Mouse (Mus musculus): ENCODE data around the gene Acss2.

DNA sequence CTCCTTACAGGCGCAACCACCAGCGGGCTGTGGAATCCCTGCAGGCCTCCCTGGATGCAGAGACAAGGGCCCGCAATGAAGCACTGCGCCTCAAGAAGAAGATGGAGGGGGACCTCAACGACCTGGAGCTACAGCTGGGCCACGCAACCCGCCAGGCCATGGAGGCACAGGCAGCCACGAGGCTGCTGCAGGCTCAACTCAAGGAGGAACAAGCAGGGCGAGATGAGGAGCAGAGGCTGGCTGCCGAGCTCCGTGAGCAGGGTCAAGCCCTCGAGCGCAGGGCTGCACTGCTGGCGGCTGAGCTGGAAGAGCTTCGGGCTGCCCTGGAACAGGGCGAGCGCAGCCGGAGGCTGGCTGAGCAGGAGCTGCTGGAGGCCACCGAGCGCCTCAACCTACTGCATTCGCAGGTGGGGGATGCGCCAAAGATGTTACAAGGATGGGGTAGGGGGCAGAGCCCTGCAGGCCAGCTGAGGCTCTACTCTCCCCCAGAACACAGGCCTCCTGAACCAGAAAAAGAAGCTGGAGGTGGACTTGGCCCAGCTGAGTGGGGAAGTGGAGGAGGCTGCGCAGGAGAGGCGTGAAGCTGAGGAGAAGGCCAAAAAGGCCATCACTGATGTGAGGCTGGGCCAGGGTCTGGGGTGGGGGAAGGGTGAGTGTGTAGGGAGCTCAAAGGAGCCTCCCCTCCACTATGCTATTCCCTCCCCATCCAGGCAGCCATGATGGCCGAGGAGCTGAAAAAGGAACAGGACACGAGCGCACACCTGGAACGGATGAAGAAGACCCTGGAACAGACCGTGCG lies 114.6 kb downstream of the Acss2 start:
- TF ChIP-seq CTCF (IDR thresholded peaks at IDR 0.05) (no peak), EP300 (IDR thresholded peaks at IDR 0.05) (no peak)

All from lung, postnatal 0 days (tissue).